Mouse (Mus musculus) frontal cortex, adult 2 months (tissue): ENCODE measurements around the gene Gpr21. TPM values are rescaled to one million over a fixed set of nuclear protein-coding genes. Genes with fewer than 3 reads are reported as not detected.

Experiments used
- DNase-seq, 2 experiments: peaks; one replicate each; pipeline ENCODE4 v3.0.0; 2022; ENCODE audit warnings: low spot score in 1 of 2; ENCODE audit errors: extremely low spot score in 1 of 2
- polyA plus RNA-seq: library from polyadenylated mRNA; depleted of rRNA; stranded (reverse); fragments of >200 nt; gene quantifications from 2 replicates; pipeline ENCODE4 v1.2.3, GENCODE M21; 2012; rRNA removed

Gpr21 gene
- polyA plus RNA-seq, 1 experiment = 3.9 TPM

GRCm38 (mm10) chr2:37569888-37570287, 53.8 kb downstream of the Gpr21 start:
- DNase-seq = no peak

Other genes with a start within 250 kb of the Gpr21 start
- gene Olfr368, start 189.8 kb upstream of the Gpr21 start, polyA plus RNA-seq = not detected in 2 replicates
- 25.3 and 29.4 TPM in 2 replicates for gene Pdcl, start 157.0 kb upstream of the Gpr21 start, polyA plus RNA-seq
- gene Rc3h2, start 93.4 kb upstream of the Gpr21 start, polyA plus RNA-seq = 25.6 and 26.6 TPM in 2 replicates
- 6.6 TPM in 2 replicates for gene Zbtb26, start 73.2 kb upstream of the Gpr21 start, polyA plus RNA-seq
- 9.9 and 10.0 TPM in 2 replicates for gene Zbtb6, start 73.2 kb upstream of the Gpr21 start, polyA plus RNA-seq
- gene Rabgap1, start 73.1 kb upstream of the Gpr21 start, polyA plus RNA-seq = 43.9 and 51.4 TPM in 2 replicates
- 75.6 and 75.7 TPM in 2 replicates for gene Strbp, start 187.5 kb downstream of the Gpr21 start, polyA plus RNA-seq